ENCODE assay signal across 12 mouse cellular contexts in the genomic region with DNA sequence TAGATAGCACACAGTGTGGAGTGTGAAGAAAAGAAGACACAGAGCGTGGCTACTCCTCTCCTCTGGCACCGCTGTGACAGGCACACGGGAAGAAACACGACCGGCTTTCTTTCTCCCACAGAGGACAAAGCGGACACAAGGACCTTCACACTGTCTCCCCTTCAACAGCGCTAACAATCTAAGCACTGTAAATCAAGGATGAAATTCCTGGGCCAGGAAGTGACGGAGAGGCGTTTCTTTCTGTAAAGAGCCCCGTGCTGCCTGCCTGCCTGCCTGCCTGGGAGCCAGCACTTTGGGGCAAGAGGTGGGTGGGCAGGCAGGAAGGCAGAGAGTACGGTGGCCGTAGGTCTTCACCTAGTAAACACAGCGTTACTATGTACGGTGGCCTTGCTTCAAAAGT. TPM values are rescaled to one million over a fixed set of nuclear protein-coding genes. Genes with fewer than 3 reads are reported as not detected.
DNase-seq lines count a peak whose midpoint lies in the region; ATAC-seq lines count a peak whose summit lies in the region.
"Had no signal": no experiment of that assay in that cellular context is flagged by ENCODE, and none has a peak within 500 bp of the region (broad histone marks: within the 10 kb centered on the region; RNA-seq: fewer than 3 reads in every experiment).

No protein-coding gene starts in this region.

- H3K9me3 ChIP-seq in hindbrain, embryonic 12.5 days (replicated peaks) = no peaks in the 10 kb centered on the region
- no peaks in the 10 kb centered on the region for H3K9me3 ChIP-seq in hindbrain, embryonic 10.5 days
- H3K9me3 ChIP-seq in neural tube, embryonic 11.5 days (ENCODE audit: control insufficient read depth, low read length) = no peaks in the 10 kb centered on the region
- H3K9me3 ChIP-seq in intestine, embryonic 16.5 days (ENCODE audit: control insufficient read depth, low read length) = no peaks in the 10 kb centered on the region
- no peaks in the 10 kb centered on the region for H3K9me3 ChIP-seq in stomach, embryonic 16.5 days (replicated peaks; ENCODE audit: control insufficient read depth, low read length)
- H3K9me3 ChIP-seq: liver, embryonic 12.5 days; megakaryocyte, embryonic 14.5 days had no signal

- WGBS in hindbrain, embryonic 12.5 days = 50% methylated on average over 14 of the region's 14 CpGs
- WGBS in hindbrain, embryonic 10.5 days = 53% methylated on average over 14 of the region's 14 CpGs
- WGBS in neural tube, embryonic 11.5 days = 36% methylated on average over 14 of the region's 14 CpGs
- WGBS in intestine, embryonic 16.5 days = 30% methylated on average over 14 of the region's 14 CpGs
- 38% methylated on average over 14 of the region's 14 CpGs for WGBS in stomach, embryonic 16.5 days

- no peak overlapping the region for H3K4me2 ChIP-seq in hindbrain, embryonic 12.5 days (replicated peaks)
- H3K4me2 ChIP-seq in neural tube, embryonic 11.5 days (ENCODE audit: low read depth) = 0 out of 2 replicates have a peak overlapping the region, but pooled peaks have one; percentile 8
- H3K4me2 ChIP-seq in intestine, embryonic 16.5 days (ENCODE audit: low read depth, low read length) = no peak overlapping the region
- H3K4me2 ChIP-seq in stomach, embryonic 16.5 days (ENCODE audit: low read depth, low read length) = no peak overlapping the region
- H3K4me2 ChIP-seq: liver, embryonic 12.5 days had no signal

- H3K4me1 ChIP-seq in hindbrain, embryonic 12.5 days = peaks cover 60% of the 10 kb centered on the region
- H3K4me1 ChIP-seq in hindbrain, embryonic 10.5 days (replicated peaks) = peaks cover 59% of the 10 kb centered on the region
- H3K4me1 ChIP-seq in neural tube, embryonic 11.5 days (ENCODE audit: control insufficient read depth, insufficient read depth, low read length) = peaks cover 27% of the 10 kb centered on the region
- peaks cover 43% of the 10 kb centered on the region for H3K4me1 ChIP-seq in intestine, embryonic 16.5 days (ENCODE audit: control insufficient read depth, insufficient read depth, low read length)
- H3K4me1 ChIP-seq in stomach, embryonic 16.5 days (ENCODE audit: control insufficient read depth, insufficient read depth, low read length) = peaks cover 46% of the 10 kb centered on the region

- DNase-seq in hindbrain, embryonic 10.5 days (ENCODE audit: low spot score) = no peak
- DNase-seq in neural tube, embryonic 11.5 days (ENCODE audit: low spot score) = peak; percentile 8
- DNase-seq in neural tube, embryonic 10.5 days (ENCODE audit: extremely low spot score, low spot score) = no peak
- no peak for DNase-seq in frontal cortex, adult 2 months (ENCODE audit: extremely low spot score in 1 of 2, low spot score in 1 of 2)
- DNase-seq: cerebellum, adult 8-10 months; kidney, adult 11 months; right cerebral cortex, postnatal 14 days had no signal

- H3K36me3 ChIP-seq in hindbrain, embryonic 12.5 days = no peaks in the 10 kb centered on the region
- H3K36me3 ChIP-seq in hindbrain, embryonic 10.5 days = no peaks in the 10 kb centered on the region
- no peaks in the 10 kb centered on the region for H3K36me3 ChIP-seq in neural tube, embryonic 11.5 days (ENCODE audit: control insufficient read depth, insufficient read depth, low read length)
- no peaks in the 10 kb centered on the region for H3K36me3 ChIP-seq in intestine, embryonic 16.5 days (ENCODE audit: control insufficient read depth, insufficient read depth, low read length)
- no peaks in the 10 kb centered on the region for H3K36me3 ChIP-seq in stomach, embryonic 16.5 days (ENCODE audit: control insufficient read depth, insufficient read depth, low read length)

- peak overlapping the region; percentile 30; the same call in 1 of the 2 replicates for H3K27ac ChIP-seq in hindbrain, embryonic 12.5 days
- H3K27ac ChIP-seq in hindbrain, embryonic 10.5 days = no peak overlapping the region
- H3K27ac ChIP-seq in neural tube, embryonic 11.5 days (ENCODE audit: low read depth, low read length) = peak overlapping the region; percentile 36
- no peak overlapping the region for H3K27ac ChIP-seq in intestine, embryonic 16.5 days (ENCODE audit: low read length)
- H3K27ac ChIP-seq in stomach, embryonic 16.5 days (ENCODE audit: low read length) = peak overlapping the region; percentile 72
- H3K27ac ChIP-seq: liver, embryonic 12.5 days had no signal

- ATAC-seq in hindbrain, embryonic 12.5 days (ENCODE audit: low FRiP score) = no peak
- ATAC-seq in neural tube, embryonic 11.5 days (ENCODE audit: insufficient read depth, low FRiP score, low TSS enrichment) = no peak
- no peak for ATAC-seq in intestine, embryonic 16.5 days
- no peak for ATAC-seq in stomach, embryonic 16.5 days (ENCODE audit: insufficient read depth, low FRiP score)
- ATAC-seq: liver, embryonic 12.5 days had no signal

- H3K4me3 ChIP-seq in hindbrain, embryonic 12.5 days = no peak overlapping the region
- H3K4me3 ChIP-seq in hindbrain, embryonic 10.5 days = no peak overlapping the region
- H3K4me3 ChIP-seq in neural tube, embryonic 11.5 days (ENCODE audit: low read depth, low read length) = no peak overlapping the region
- H3K4me3 ChIP-seq in intestine, embryonic 16.5 days (ENCODE audit: low read length) = no peak overlapping the region
- H3K4me3 ChIP-seq in stomach, embryonic 16.5 days (replicated peaks; ENCODE audit: low read length) = no peak overlapping the region
- H3K4me3 ChIP-seq: liver, embryonic 12.5 days; megakaryocyte, embryonic 14.5 days had no signal

- 0 out of 2 replicates have a peak overlapping the region, but pooled peaks have one; percentile 19 for H3K9ac ChIP-seq in hindbrain, embryonic 12.5 days
- H3K9ac ChIP-seq in neural tube, embryonic 11.5 days (ENCODE audit: low read length) = no peak overlapping the region
- H3K9ac ChIP-seq in intestine, embryonic 16.5 days (ENCODE audit: low read depth, low read length) = peak overlapping the region; percentile 45
- peak overlapping the region; percentile 46; the same call in 1 of the 2 replicates for H3K9ac ChIP-seq in stomach, embryonic 16.5 days (ENCODE audit: low read length)
- H3K9ac ChIP-seq: liver, embryonic 12.5 days had no signal

- H3K27me3 ChIP-seq in hindbrain, embryonic 12.5 days = no peaks in the 10 kb centered on the region
- no peaks in the 10 kb centered on the region; the same call in 1 of the 2 replicates for H3K27me3 ChIP-seq in hindbrain, embryonic 10.5 days (ENCODE audit: insufficient read depth, poor library complexity, severe bottlenecking)
- H3K27me3 ChIP-seq in neural tube, embryonic 11.5 days (ENCODE audit: control insufficient read depth, insufficient read depth, low read length) = no peaks in the 10 kb centered on the region
- no peaks in the 10 kb centered on the region for H3K27me3 ChIP-seq in intestine, embryonic 16.5 days (replicated peaks; ENCODE audit: control insufficient read depth, insufficient read depth, low read length)
- no peaks in the 10 kb centered on the region for H3K27me3 ChIP-seq in stomach, embryonic 16.5 days (ENCODE audit: control insufficient read depth, insufficient read depth, low read length)
- H3K27me3 ChIP-seq: liver, embryonic 12.5 days; megakaryocyte, embryonic 14.5 days had no signal

RNA-seq across cellular contexts. Expression of a gene that starts 42.2 kb away (rescaled TPM):
- polyA plus RNA-seq in hindbrain, embryonic 12.5 days (2016; fragmentation: Nextera tagmentation; extraction: Ambion mirVana) = 49.4 and 55.5 TPM in 2 replicates
- 60.4 and 60.8 TPM in 2 replicates for polyA plus RNA-seq in hindbrain, embryonic 10.5 days (2016; fragmentation: Nextera tagmentation; extraction: Ambion mirVana)
- 43.0 and 43.1 TPM in 2 replicates for polyA plus RNA-seq in neural tube, embryonic 11.5 days (2014; fragmentation: Nextera tagmentation; extraction: Ambion mirVana)
- 63.3 and 64.3 TPM in 2 replicates for polyA plus RNA-seq in intestine, embryonic 16.5 days (2015; fragmentation: Nextera tagmentation; extraction: Ambion mirVana)
- polyA plus RNA-seq in stomach, embryonic 16.5 days (2015; fragmentation: Nextera tagmentation; extraction: Ambion mirVana) = 49.8 and 51.2 TPM in 2 replicates
- polyA plus RNA-seq in frontal cortex, adult 2 months (2012; rRNA removed) = 42.5 and 44.3 TPM in 2 replicates

RNA-seq across cellular contexts. Expression of a gene that starts 46.5 kb away (rescaled TPM):
- polyA plus RNA-seq in hindbrain, embryonic 12.5 days (2016; fragmentation: Nextera tagmentation; extraction: Ambion mirVana) = 30.2 and 30.6 TPM in 2 replicates
- 33.1 and 36.3 TPM in 2 replicates for polyA plus RNA-seq in hindbrain, embryonic 10.5 days (2016; fragmentation: Nextera tagmentation; extraction: Ambion mirVana)
- 34.1 and 34.4 TPM in 2 replicates for polyA plus RNA-seq in neural tube, embryonic 11.5 days (2014; fragmentation: Nextera tagmentation; extraction: Ambion mirVana)
- polyA plus RNA-seq in intestine, embryonic 16.5 days (2015; fragmentation: Nextera tagmentation; extraction: Ambion mirVana) = 50.5 and 52.2 TPM in 2 replicates
- polyA plus RNA-seq in stomach, embryonic 16.5 days (2015; fragmentation: Nextera tagmentation; extraction: Ambion mirVana) = 32.3 and 35.8 TPM in 2 replicates
- polyA plus RNA-seq in frontal cortex, adult 2 months (2012; rRNA removed) = 47.6 and 49.2 TPM in 2 replicates

Comparison
In these comparisons a context has a peak if more than half of its experiments do, and no peak if none do; other contexts are left out.
1. H3K27ac ChIP-seq: peak in hindbrain, embryonic 12.5 days (single experiment), neural tube, embryonic 11.5 days (single experiment) and stomach, embryonic 16.5 days (single experiment); none in hindbrain, embryonic 10.5 days (single experiment) and intestine, embryonic 16.5 days (single experiment).